Mouse (Mus musculus): ENCODE results near the gene Gm4312.
"Not testable (repeated sequence)": the region's sequence is repeated elsewhere in the genome, so short reads cannot be mapped to it uniquely, and the experiment has no call there.

Gene Gm4312

DNA sequence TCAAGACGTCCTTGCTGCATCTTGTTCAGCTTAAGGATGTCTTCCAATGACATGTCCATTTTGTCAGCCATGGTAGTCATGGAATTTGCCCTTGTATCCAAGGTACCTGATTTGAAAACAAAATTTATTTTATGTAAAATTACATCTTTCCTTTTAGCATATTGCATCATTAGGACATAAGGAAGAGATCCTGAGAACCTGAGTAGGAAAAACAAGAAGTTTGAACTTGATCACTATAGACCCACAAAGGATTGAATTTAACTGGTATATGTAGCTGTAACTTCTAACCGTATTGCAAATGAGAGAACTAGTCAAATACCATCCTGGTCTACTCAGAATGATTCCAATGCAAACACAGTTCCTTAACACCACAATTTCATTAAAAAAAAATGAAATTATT lies at the start of gene Gm4312:
Gene Gm4312, minus strand, starts transcription at position 101 of the 400 bp plus-strand sequence.
- not testable (repeated sequence) for DNase-seq

DNA sequence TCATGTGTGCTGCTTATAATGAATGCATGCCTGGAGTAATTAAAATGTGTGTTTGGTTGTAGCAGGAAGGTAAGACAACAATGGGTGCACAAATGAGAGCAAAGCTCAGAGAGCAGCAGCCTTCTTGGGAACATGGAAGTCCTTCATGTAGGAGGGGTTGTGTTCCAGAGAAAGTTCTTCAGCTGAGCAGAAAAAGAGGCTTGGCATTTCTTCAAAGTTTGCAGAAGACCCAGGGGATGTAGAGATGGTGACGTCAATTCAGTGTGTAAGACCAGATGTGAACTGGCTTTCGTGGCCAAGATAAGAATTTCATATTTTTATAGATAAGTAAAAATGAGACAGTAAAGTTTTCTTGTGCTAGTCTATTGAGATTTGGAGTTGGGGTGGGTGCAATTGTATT lies 45.2 kb upstream of the Gm4312 start:
- no peak for DNase-seq

DNA sequence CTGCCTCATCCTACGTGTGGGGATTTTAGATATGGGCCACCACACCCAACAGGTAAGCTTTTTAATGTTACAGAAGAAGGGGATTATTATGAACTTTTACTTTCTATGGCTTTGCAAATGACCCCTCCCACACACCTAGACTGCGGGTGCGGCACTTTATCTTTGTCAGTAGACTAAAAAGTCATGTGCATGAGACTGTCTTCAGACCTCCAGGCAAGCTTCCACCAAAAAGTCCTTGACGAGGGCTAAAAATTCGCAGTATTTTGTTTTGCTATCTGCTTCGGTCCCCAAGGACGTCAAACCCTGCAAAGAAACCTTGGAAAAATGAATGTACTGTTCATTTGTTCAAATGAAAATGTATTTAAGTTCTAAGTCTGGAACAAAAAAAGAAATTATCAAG lies 33.2 kb upstream of the Gm4312 start:
- DNase-seq = no peak

DNA sequence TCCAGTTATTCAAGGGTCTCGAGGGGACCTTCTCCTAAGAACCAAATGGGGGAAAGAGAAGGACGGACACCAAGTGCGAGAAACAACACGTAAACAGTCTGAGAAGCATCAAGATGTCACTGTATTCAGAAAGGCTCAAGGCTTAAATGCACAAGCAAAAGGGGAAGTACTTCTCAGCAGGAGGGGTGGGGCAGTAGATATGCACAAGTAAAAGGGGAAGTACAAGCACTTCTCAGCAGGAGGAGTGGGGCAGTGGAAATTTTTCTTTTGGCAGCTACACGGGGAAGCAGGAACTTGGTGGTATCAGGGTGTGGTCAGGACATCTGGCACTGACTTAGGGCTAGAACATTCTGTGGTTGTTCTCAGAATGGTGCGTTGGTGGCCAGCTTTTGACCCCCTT lies 19.9 kb upstream of the Gm4312 start:
- DNase-seq = not testable (repeated sequence)

DNA sequence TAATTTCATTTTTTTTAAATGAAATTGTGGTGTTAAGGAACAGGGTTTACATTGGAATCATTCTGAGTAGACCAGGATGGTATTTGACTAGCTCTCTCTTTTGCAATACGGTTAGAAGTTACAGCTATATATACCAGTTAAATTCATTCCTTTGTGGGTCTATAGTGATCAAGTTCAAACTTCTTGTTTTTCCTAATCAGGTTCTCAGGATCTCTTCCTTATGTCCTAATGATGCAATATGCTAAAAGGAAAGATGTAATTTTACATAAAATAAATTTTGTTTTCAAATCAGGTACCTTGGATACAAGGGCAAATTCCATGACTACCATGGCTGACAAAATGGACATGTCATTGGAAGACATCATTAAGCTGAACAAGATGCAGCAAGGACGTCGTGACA lies 21.3 kb downstream of the Gm4312 start, which contains the start of gene Gm4307:
Gene Gm4307, plus strand, starts transcription at position 301 of the 400 bp plus-strand sequence.
- not testable (repeated sequence) for DNase-seq

DNA sequence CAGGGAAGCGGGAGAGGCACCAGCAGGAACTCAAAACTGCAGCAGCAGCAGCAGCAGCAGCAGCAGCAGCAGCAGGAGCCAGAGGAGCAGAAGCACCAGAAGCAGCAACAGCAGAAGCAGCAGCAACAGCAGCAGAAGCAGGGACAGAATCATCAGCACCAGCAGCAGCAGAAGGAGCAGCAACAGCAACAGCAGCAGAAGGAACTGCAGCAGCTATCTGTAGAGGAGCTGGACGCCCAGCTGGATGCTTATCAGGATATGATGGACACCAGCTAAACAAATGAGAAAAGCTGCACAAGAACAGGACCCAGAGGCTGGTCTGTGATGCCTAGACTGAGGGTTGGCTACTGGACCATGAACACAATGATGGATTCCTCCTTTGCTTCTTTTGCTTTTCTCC lies 25.5 kb downstream of the Gm4312 start:
- peak; percentile 1 to 6 for DNase-seq

DNA sequence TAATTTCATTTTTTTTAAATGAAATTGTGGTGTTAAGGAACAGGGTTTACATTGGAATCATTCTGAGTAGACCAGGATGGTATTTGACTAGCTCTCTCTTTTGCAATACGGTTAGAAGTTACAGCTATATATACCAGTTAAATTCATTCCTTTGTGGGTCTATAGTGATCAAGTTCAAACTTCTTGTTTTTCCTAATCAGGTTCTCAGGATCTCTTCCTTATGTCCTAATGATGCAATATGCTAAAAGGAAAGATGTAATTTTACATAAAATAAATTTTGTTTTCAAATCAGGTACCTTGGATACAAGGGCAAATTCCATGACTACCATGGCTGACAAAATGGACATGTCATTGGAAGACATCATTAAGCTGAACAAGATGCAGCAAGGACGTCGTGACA lies 31.6 kb downstream of the Gm4312 start, which contains the start of gene Gm4305:
Gene Gm4305, plus strand, starts transcription at position 301 of the 400 bp plus-strand sequence.
- DNase-seq = not testable (repeated sequence)

DNA sequence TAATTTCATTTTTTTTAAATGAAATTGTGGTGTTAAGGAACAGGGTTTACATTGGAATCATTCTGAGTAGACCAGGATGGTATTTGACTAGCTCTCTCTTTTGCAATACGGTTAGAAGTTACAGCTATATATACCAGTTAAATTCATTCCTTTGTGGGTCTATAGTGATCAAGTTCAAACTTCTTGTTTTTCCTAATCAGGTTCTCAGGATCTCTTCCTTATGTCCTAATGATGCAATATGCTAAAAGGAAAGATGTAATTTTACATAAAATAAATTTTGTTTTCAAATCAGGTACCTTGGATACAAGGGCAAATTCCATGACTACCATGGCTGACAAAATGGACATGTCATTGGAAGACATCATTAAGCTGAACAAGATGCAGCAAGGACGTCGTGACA lies 36.7 kb downstream of the Gm4312 start, which contains the start of gene Gm4303:
Gene Gm4303, plus strand, starts transcription at position 301 of the 400 bp plus-strand sequence.
- not testable (repeated sequence) for DNase-seq

DNA sequence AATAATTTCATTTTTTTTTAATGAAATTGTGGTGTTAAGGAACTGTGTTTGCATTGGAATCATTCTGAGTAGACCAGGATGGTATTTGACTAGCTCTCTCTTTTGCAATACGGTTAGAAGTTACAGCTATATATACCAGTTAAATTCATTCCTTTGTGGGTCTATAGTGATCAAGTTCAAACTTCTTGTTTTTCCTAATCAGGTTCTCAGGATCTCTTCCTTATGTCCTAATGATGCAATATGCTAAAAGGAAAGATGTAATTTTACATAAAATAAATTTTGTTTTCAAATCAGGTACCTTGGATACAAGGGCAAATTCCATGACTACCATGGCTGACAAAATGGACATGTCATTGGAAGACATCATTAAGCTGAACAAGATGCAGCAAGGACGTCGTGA lies 41.8 kb downstream of the Gm4312 start, which contains the start of gene Gm4302:
Gene Gm4302, plus strand, starts transcription at position 301 of the 400 bp plus-strand sequence.
- not testable (repeated sequence) for DNase-seq

DNA sequence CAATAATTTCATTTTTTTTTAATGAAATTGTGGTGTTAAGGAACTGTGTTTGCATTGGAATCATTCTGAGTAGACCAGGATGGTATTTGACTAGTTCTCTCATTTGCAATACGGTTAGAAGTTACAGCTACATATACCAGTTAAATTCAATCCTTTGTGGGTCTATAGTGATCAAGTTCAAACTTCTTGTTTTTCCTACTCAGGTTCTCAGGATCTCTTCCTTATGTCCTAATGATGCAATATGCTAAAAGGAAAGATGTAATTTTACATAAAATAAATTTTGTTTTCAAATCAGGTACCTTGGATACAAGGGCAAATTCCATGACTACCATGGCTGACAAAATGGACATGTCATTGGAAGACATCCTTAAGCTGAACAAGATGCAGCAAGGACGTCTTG lies 47.0 kb downstream of the Gm4312 start, which contains the start of gene Gm4301:
Gene Gm4301, plus strand, starts transcription at position 301 of the 400 bp plus-strand sequence.
- DNase-seq = not testable (repeated sequence)
